Mouse (Mus musculus) neural tube, embryonic 12.5 days (tissue): ENCODE data around the gene Kcnn3. TPM values are rescaled to one million over a fixed set of nuclear protein-coding genes. Genes with fewer than 3 reads are reported as not detected.
A peak's percentile ranks its signal among the peaks of the same experiment; 100 is the strongest.

Experiments
- ATAC-seq: fragments of 200-750 bp; cut with Nextera tagmentation; 2 replicates; pipeline ENCODE4 v1.8.0; 2017; ENCODE audit warnings: low read depth, mild to moderate bottlenecking, moderate TSS enrichment, moderate library complexity; ENCODE audit not compliant: low FRiP score
- H3K27ac ChIP-seq: fragments of 300-500 bp; sonication (generic); 2 replicates; pipeline ENCODE4 v1.5.1; 2016
- H3K27me3 ChIP-seq: fragments of 300-500 bp; sonication (generic); replicated peaks from 2 replicates; pipeline ENCODE4 v1.6.1; 2016; ENCODE audit warnings: mild to moderate bottlenecking
- H3K36me3 ChIP-seq: fragments of 300-500 bp; sonication (generic); 2 replicates; pipeline ENCODE4 v1.6.1; 2016; ENCODE audit warnings: mild to moderate bottlenecking
- H3K4me1 ChIP-seq: fragments of 300-500 bp; sonication (generic); 2 replicates; pipeline ENCODE4 v1.6.1; 2016
- H3K4me2 ChIP-seq: fragments of 300-500 bp; sonication (generic); replicated peaks from 2 replicates; pipeline ENCODE4 v1.6.1; 2016; ENCODE audit warnings: mild to moderate bottlenecking
- H3K4me3 ChIP-seq: fragments of 300-500 bp; sonication (generic); 2 replicates; pipeline ENCODE4 v1.5.1; 2016
- H3K9ac ChIP-seq: fragments of 300-500 bp; sonication (generic); 2 replicates; pipeline ENCODE4 v1.6.1; 2016; ENCODE audit warnings: mild to moderate bottlenecking
- H3K9me3 ChIP-seq: fragments of 300-500 bp; sonication (generic); 2 replicates; pipeline ENCODE4 v1.6.1; 2016; ENCODE audit warnings: mild to moderate bottlenecking
- WGBS: fragments of 180-500 bp; shearing (Covaris S2); methylation state at CpG from one replicate; pipeline ENCODE4 v1.1.7; 2016; 5-methylcytosine and 5-hydroxymethylcytosine counted together
- polyA plus RNA-seq: library from polyadenylated mRNA; unstranded; fragments of >200 nt; fragmentation: Nextera tagmentation; extraction: Ambion mirVana; gene quantifications from 2 replicates; pipeline ENCODE4 v1.2.1, GENCODE M21; 2016

The Kcnn3 gene
- polyA plus RNA-seq, 1 experiment from 2014 or later, result 3.4 TPM

- no peaks in the 10 kb centered on the region for H3K36me3 ChIP-seq
- ATAC-seq, result no peak
- no peak overlapping the region for H3K4me2 ChIP-seq
- H3K27ac ChIP-seq, result no peak overlapping the region
- H3K9ac ChIP-seq, result no peak overlapping the region
- no peaks in the 10 kb centered on the region for H3K9me3 ChIP-seq
- no peaks in the 10 kb centered on the region for H3K27me3 ChIP-seq
- H3K4me3 ChIP-seq, result no peak overlapping the region
- peaks cover 9% of the 10 kb centered on the region; the same call in 1 of the 2 replicates for H3K4me1 ChIP-seq
- WGBS, result 85% methylated on average over 5 of the region's 5 CpGs
These were observed 25.3 kb upstream of the Kcnn3 start for GRCm38 (mm10) chr3:89494630-89495029.

DNA sequence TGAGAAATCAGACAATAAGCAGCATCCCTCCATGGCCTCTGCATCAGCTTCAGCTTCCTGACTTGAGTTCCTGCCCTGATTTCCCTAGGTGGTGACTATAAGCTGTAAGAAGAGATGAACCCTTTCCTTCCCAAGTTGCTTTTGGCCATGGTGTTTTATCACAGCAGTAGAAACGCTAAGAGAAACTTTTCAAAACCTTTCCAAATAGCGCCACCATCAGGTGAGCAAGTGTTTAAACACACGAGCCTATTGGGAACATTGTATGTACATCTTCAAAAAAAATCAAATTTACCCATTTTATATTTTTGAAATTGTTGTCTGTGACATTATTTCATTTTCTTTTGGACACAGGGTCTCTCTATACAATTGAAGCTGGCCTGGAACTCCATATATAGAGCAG, 23.6 kb upstream of the Kcnn3 start:
- Histone ChIP-seq H3K27ac (no peak overlapping the region), H3K9ac (no peak overlapping the region), H3K4me3 (no peak overlapping the region), H3K36me3 (no peaks in the 10 kb centered on the region), H3K4me2 (no peak overlapping the region), H3K4me1 (peaks cover 9% of the 10 kb centered on the region; the same call in 1 of the 2 replicates), H3K9me3 (no peaks in the 10 kb centered on the region), H3K27me3 (no peaks in the 10 kb centered on the region)
- ATAC-seq, result no peak
- 65% methylated on average over 3 of the region's 3 CpGs for WGBS

DNA sequence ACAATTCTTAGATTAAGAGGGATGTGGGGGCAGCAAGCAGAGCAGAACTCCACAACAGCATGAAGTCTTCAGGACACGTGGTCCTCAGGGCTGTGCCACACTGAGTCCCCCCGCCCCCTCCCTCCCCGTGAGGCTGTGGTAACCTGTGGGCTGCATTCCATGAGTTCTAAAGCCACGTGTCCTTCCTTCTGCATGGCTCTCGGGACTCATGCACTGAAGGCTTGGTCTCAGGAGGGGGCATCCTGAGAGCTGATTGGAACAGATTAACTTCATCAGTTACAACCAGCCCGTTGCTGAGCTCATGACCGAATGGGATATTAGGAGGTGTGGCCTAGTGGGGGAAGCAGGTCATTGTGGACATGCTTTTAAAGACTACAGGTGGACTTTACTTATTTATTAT, 20.3 kb upstream of the Kcnn3 start:
- no peaks in the 10 kb centered on the region for H3K27me3 ChIP-seq
- H3K27ac ChIP-seq, result no peak overlapping the region
- ATAC-seq, result no peak
- H3K4me3 ChIP-seq, result no peak overlapping the region
- H3K4me2 ChIP-seq, result no peak overlapping the region
- no peaks in the 10 kb centered on the region for H3K9me3 ChIP-seq
- H3K9ac ChIP-seq, result no peak overlapping the region
- 58% methylated on average over 7 of the region's 7 CpGs for WGBS
- H3K36me3 ChIP-seq, result no peaks in the 10 kb centered on the region
- no peaks in the 10 kb centered on the region for H3K4me1 ChIP-seq

GRCm38 (mm10) chr3:89501486-89501885, 18.5 kb upstream of the Kcnn3 start:
- Histone ChIP-seq H3K27ac (no peak overlapping the region), H3K27me3 (no peaks in the 10 kb centered on the region), H3K36me3 (no peaks in the 10 kb centered on the region), H3K9ac (no peak overlapping the region), H3K4me3 (no peak overlapping the region), H3K9me3 (no peaks in the 10 kb centered on the region), H3K4me1 (no peaks in the 10 kb centered on the region), H3K4me2 (no peak overlapping the region)
- ATAC-seq, result no peak

GRCm38 (mm10) chr3:89502551-89502950, 17.4 kb upstream of the Kcnn3 start:
- Histone ChIP-seq H3K27ac (no peak overlapping the region), H3K36me3 (no peaks in the 10 kb centered on the region), H3K4me2 (no peak overlapping the region), H3K27me3 (no peaks in the 10 kb centered on the region), H3K9me3 (no peaks in the 10 kb centered on the region), H3K9ac (no peak overlapping the region), H3K4me1 (no peaks in the 10 kb centered on the region), H3K4me3 (no peak overlapping the region)
- WGBS, result 89% methylated on average over 7 of the region's 7 CpGs
- no peak for ATAC-seq

DNA sequence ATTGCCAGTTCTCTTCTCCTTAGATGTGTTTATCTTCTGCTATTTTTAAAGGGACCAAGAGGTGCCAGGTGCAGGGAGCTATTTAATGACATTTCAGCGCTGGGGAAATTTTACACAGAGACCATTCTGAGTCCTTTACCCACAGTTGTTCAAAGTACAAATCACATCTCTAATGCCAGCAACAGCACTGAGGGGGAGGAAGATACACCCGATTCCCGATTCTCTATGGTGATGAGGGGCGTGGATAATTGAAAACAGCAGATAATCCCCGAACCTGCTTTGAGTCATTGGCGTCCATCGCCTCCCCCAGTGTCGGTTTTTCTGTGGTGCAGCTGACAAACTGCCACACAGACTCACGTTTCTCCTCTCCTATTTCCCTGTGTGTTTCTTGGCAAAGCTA, 11.9 kb upstream of the Kcnn3 start:
- WGBS, result 41% methylated on average over 9 of the region's 9 CpGs
- H3K27ac ChIP-seq, result no peak overlapping the region
- peaks cover 6% of the 10 kb centered on the region; the same call in 1 of the 2 replicates for H3K4me1 ChIP-seq
- H3K27me3 ChIP-seq, result no peaks in the 10 kb centered on the region; the same call in 1 of the 2 replicates
- ATAC-seq, result no peak
- no peak overlapping the region for H3K4me2 ChIP-seq
- no peaks in the 10 kb centered on the region for H3K36me3 ChIP-seq
- no peaks in the 10 kb centered on the region for H3K9me3 ChIP-seq
- no peak overlapping the region for H3K4me3 ChIP-seq
- no peak overlapping the region for H3K9ac ChIP-seq

GRCm38 (mm10) chr3:89510979-89511378, 9.0 kb upstream of the Kcnn3 start:
- Histone ChIP-seq H3K27me3 (no peaks in the 10 kb centered on the region; the same call in 1 of the 2 replicates), H3K4me2 (peak overlapping the region; percentile 24; the same call in 1 of the 2 replicates), H3K4me1 (peaks cover 6% of the 10 kb centered on the region; the same call in 1 of the 2 replicates), H3K27ac (no peak overlapping the region), H3K9me3 (no peaks in the 10 kb centered on the region), H3K9ac (no peak overlapping the region), H3K36me3 (no peaks in the 10 kb centered on the region), H3K4me3 (no peak overlapping the region)
- WGBS, result 32% methylated on average over 4 of the region's 4 CpGs
- peak; percentile 63 for ATAC-seq

DNA sequence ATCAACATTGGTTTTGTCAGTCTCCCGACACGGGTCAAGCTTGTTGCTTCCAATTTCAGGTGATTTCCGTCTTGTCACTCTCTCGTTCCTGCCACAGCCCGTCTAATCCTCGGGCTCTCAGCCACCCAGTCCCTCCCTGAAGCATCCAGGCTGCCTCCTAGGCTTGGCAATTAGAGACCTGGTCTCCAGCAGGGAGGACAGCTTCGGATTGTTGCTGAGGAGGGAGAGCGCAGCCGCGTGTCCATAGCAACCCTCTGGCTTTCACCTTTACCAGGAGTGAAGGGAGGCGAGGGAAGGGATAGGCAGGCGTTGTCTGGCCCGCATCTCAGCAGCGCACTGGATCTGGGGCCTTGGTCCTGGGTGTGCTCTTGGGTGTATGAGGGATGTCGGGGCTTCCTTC, 8.6 kb upstream of the Kcnn3 start:
- Histone ChIP-seq H3K4me1 (peaks cover 6% of the 10 kb centered on the region; the same call in 1 of the 2 replicates), H3K27me3 (no peaks in the 10 kb centered on the region; the same call in 1 of the 2 replicates), H3K4me3 (no peak overlapping the region), H3K9ac (no peak overlapping the region), H3K36me3 (no peaks in the 10 kb centered on the region), H3K9me3 (peaks cover 3% of the 10 kb centered on the region; the same call in 1 of the 2 replicates), H3K27ac (no peak overlapping the region), H3K4me2 (peak overlapping the region; percentile 24; the same call in 1 of the 2 replicates)
- WGBS, result 31% methylated on average over 15 of the region's 15 CpGs
- ATAC-seq, result peak; percentile 66; the same call in 1 of the 2 replicates

DNA sequence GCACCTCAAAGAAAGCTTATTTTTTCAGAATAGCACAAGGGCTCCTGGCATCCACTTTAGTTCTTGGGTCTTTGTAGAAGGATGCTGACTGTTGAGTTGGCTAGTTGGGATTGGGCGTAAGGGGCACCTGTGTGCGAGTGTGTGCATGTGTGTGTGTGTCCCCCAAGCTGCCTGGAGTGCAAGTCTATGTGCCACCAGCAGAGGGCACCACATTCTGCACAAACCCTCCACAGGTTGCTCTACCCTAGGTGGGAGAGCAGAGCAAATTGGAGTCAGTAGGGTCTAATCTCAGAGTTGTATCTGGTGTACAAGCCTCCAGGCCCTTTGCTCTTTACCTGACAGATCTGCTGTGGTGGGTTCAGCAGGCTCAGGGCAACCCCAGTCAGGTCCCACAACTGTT, 7.7 kb upstream of the Kcnn3 start:
- H3K36me3 ChIP-seq, result no peaks in the 10 kb centered on the region
- WGBS, result 97% methylated on average over 2 of the region's 2 CpGs
- ATAC-seq, result no peak
- H3K9me3 ChIP-seq, result peaks cover 10% of the 10 kb centered on the region; the same call in 1 of the 2 replicates
- no peak overlapping the region for H3K4me2 ChIP-seq
- no peaks in the 10 kb centered on the region; the same call in 1 of the 2 replicates for H3K27me3 ChIP-seq
- peaks cover 6% of the 10 kb centered on the region; the same call in 1 of the 2 replicates for H3K4me1 ChIP-seq
- H3K9ac ChIP-seq, result no peak overlapping the region
- H3K27ac ChIP-seq, result no peak overlapping the region
- H3K4me3 ChIP-seq, result no peak overlapping the region

DNA sequence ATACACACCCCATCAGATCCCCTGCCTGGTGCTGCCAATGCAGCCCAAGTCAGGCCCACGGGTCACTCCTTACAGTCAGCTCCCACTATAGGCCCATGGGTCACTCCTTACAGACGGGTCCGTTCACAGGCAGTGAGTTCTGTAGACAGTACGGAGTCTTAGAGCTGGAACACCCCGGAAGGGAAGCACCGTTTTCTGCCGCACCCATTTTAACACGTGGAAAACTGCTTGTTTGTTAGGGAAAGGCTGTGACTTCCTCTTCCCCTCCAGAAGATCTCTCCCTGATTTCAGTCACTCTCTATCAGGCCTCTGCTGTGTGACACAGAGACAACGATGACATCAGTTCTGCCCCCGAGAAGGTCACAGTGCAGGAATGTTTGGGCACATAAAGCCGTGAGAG, 4.5 kb upstream of the Kcnn3 start:
- peaks cover 10% of the 10 kb centered on the region; the same call in 1 of the 2 replicates for H3K9me3 ChIP-seq
- no peak overlapping the region for H3K4me2 ChIP-seq
- no peak overlapping the region for H3K27ac ChIP-seq
- peaks cover 2% of the 10 kb centered on the region; the same call in 1 of the 2 replicates for H3K27me3 ChIP-seq
- H3K4me3 ChIP-seq, result no peak overlapping the region
- no peak overlapping the region for H3K9ac ChIP-seq
- WGBS, result 82% methylated on average over 11 of the region's 11 CpGs
- no peak for ATAC-seq
- H3K4me1 ChIP-seq, result peaks cover 15% of the 10 kb centered on the region
- H3K36me3 ChIP-seq, result no peaks in the 10 kb centered on the region

DNA sequence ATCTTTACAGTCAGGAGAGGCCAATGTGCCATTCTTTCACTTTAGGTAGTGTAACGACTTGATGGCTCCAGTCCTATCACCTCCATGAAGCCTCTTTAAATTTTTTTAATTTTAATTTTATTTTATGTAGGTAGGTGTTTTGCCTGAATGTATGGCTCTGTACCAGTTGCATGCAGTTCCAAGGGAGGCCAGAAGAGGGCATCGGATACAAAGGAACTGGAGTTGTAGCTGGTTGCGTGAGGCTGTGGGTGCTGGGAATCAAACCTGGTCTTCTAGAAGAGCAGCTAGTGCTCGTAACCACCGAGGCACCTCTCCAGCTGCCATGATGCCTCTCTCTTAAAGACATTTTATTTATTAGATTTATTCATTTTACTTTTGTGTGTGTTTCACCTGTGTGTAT, 3.6 kb upstream of the Kcnn3 start:
- Histone ChIP-seq H3K27me3 (peaks cover 10% of the 10 kb centered on the region; the same call in 1 of the 2 replicates), H3K4me1 (peaks cover 19% of the 10 kb centered on the region), H3K9me3 (peaks cover 10% of the 10 kb centered on the region; the same call in 1 of the 2 replicates), H3K9ac (no peak overlapping the region), H3K36me3 (no peaks in the 10 kb centered on the region), H3K27ac (no peak overlapping the region), H3K4me3 (no peak overlapping the region), H3K4me2 (no peak overlapping the region)
- no peak for ATAC-seq
- 92% methylated on average over 5 of the region's 5 CpGs for WGBS

- Histone ChIP-seq H3K36me3 (no peaks in the 10 kb centered on the region), H3K27me3 (peaks cover 31% of the 10 kb centered on the region), H3K27ac (no peak overlapping the region), H3K9ac (peak overlapping the region; percentile 53), H3K9me3 (peaks cover 10% of the 10 kb centered on the region; the same call in 1 of the 2 replicates), H3K4me3 (peak overlapping the region; percentile 41), H3K4me2 (peak overlapping the region; percentile 91), H3K4me1 (peaks cover 32% of the 10 kb centered on the region)
- ATAC-seq, result peak; percentile 31
- 4% methylated on average over 25 of the region's 25 CpGs for WGBS
These were observed 896 bp downstream of the Kcnn3 start for GRCm38 (mm10) chr3:89520618-89521502.
